Mouse (Mus musculus): ENCODE results near the gene Camkmt.

Gene Camkmt

GRCm38 (mm10) chr17:85461577-85461976 lies 371.2 kb downstream of the Camkmt start:
- no peak for DNase-seq (ENCODE audit: low spot score in 2 of 2)

- no peak for DNase-seq (ENCODE audit: low spot score in 2 of 2)
Measured at GRCm38 (mm10) chr17:85463497-85464392, 373.4 kb downstream of the Camkmt start.

- DNase-seq (ENCODE audit: low spot score in 2 of 2), result no peak
Measured at GRCm38 (mm10) chr17:85464466-85465411, 374.4 kb downstream of the Camkmt start.

- DNase-seq (ENCODE audit: low spot score in 2 of 2), result no peak
Measured at GRCm38 (mm10) chr17:85469776-85470175, 379.4 kb downstream of the Camkmt start.

- no peak for DNase-seq (ENCODE audit: low spot score in 2 of 2)
Measured at GRCm38 (mm10) chr17:85472687-85473202, 382.4 kb downstream of the Camkmt start.

- no peak for DNase-seq (ENCODE audit: low spot score in 2 of 2)
Measured at GRCm38 (mm10) chr17:85473217-85473616, 382.9 kb downstream of the Camkmt start.

- DNase-seq (ENCODE audit: low spot score in 2 of 2), result no peak
Measured at GRCm38 (mm10) chr17:85473881-85474280, 383.5 kb downstream of the Camkmt start.

GRCm38 (mm10) chr17:85481241-85481640 lies 390.9 kb downstream of the Camkmt start:
- DNase-seq (ENCODE audit: low spot score in 2 of 2), result no peak

- DNase-seq (ENCODE audit: low spot score in 2 of 2), result no peak
Measured at GRCm38 (mm10) chr17:85483086-85483485, 392.7 kb downstream of the Camkmt start.

- no peak for DNase-seq (ENCODE audit: low spot score in 2 of 2)
Measured at GRCm38 (mm10) chr17:85484015-85484414, 393.7 kb downstream of the Camkmt start.

- DNase-seq (ENCODE audit: low spot score in 2 of 2), result no peak
Measured at GRCm38 (mm10) chr17:85484526-85484925, 394.2 kb downstream of the Camkmt start.

GRCm38 (mm10) chr17:85485065-85485945 lies 395.0 kb downstream of the Camkmt start:
- no peak for DNase-seq (ENCODE audit: low spot score in 2 of 2)

GRCm38 (mm10) chr17:85485946-85486533 lies 395.7 kb downstream of the Camkmt start:
- no peak for DNase-seq (ENCODE audit: low spot score in 2 of 2)

- DNase-seq (ENCODE audit: low spot score in 2 of 2), result no peak
Measured at GRCm38 (mm10) chr17:85486585-85487480, 396.5 kb downstream of the Camkmt start.

- DNase-seq (ENCODE audit: low spot score in 2 of 2), result no peak
Measured at GRCm38 (mm10) chr17:85487531-85487930, 397.2 kb downstream of the Camkmt start.

GRCm38 (mm10) chr17:85488601-85489487 lies 398.5 kb downstream of the Camkmt start:
- no peak for DNase-seq (ENCODE audit: low spot score in 2 of 2)

- DNase-seq (ENCODE audit: low spot score in 2 of 2), result no peak
Measured at GRCm38 (mm10) chr17:85489488-85489980, 399.2 kb downstream of the Camkmt start.

- no peak for DNase-seq (ENCODE audit: low spot score in 2 of 2)
Measured at GRCm38 (mm10) chr17:85491491-85491890, 401.1 kb downstream of the Camkmt start.
